Comparison of ENCODE assay signal across 21 mouse cellular contexts in genomic region chr2:14145311-14145710, GRCm38 (mm10). TPM values are rescaled to one million over a fixed set of nuclear protein-coding genes. Genes with fewer than 3 reads are reported as not detected.
DNase-seq lines count a peak whose midpoint lies in the region; ATAC-seq and TF ChIP-seq lines count a peak whose summit lies in the region.
"Had no signal": no experiment of that assay in that cellular context is flagged by ENCODE, and none has a peak within 500 bp of the region (broad histone marks: within the 10 kb centered on the region; RNA-seq: fewer than 3 reads in every experiment).

No protein-coding gene starts in this region.

- no peak for ATAC-seq in liver, postnatal 0 days
- ATAC-seq in heart, embryonic 16.5 days (replicated peaks; ENCODE audit: extremely low read depth, insufficient read depth, low FRiP score): no peak; the same call in 1 of the 2 replicates
- ATAC-seq: forebrain, embryonic 13.5 days; hindbrain, postnatal 0 days had no signal

- H3K27ac ChIP-seq in liver, adult 2 months (replicated peaks; ENCODE audit: insufficient read depth, low read depth, low read length): no peak overlapping the region
- H3K27ac ChIP-seq in liver, postnatal 0 days (ENCODE audit: low read depth): no peak overlapping the region
- peak overlapping the region; percentile 46 for H3K27ac ChIP-seq in heart, embryonic 16.5 days (ENCODE audit: low read length)
- no peak overlapping the region for H3K27ac ChIP-seq in hindbrain, embryonic 10.5 days
- H3K27ac ChIP-seq in layer of hippocampus, adult 2 months: no peak overlapping the region; the same call in 1 of the 2 replicates
- H3K27ac ChIP-seq: embryonic facial prominence, embryonic 15.5 days; forebrain, embryonic 13.5 days; hindbrain, postnatal 0 days; left cerebral cortex, adult 2 months; limb, embryonic 12.5 days; liver, embryonic 15.5 days; midbrain, embryonic 12.5 days had no signal

- TF ChIP-seq POLR2A in liver, adult 2 months (IDR thresholded peaks at IDR 0.05; ENCODE audit: extremely low read depth, insufficient read depth, low read length): no peak

- no peak overlapping the region for H3K4me2 ChIP-seq in liver, postnatal 0 days (ENCODE audit: low read depth, low read length)
- no peak overlapping the region for H3K4me2 ChIP-seq in heart, embryonic 16.5 days (ENCODE audit: low read depth, low read length)
- H3K4me2 ChIP-seq: embryonic facial prominence, embryonic 15.5 days; forebrain, embryonic 13.5 days; limb, embryonic 12.5 days; liver, embryonic 15.5 days; midbrain, embryonic 12.5 days had no signal

- no peak for TF ChIP-seq CTCF in liver, adult 2 months (IDR thresholded peaks at IDR 0.05; ENCODE audit: low read depth, low read length)
- no peak for TF ChIP-seq CTCF in liver, postnatal 0 days (IDR thresholded peaks at IDR 0.05; ENCODE audit: low read depth)
- no peak for TF ChIP-seq CTCF in layer of hippocampus, adult 2 months (conservative IDR thresholded peaks at IDR 0.05)

- peaks cover 34% of the 10 kb centered on the region for H3K36me3 ChIP-seq in liver, adult 2 months (ENCODE audit: control insufficient read depth, insufficient read depth, low read length)
- H3K36me3 ChIP-seq in liver, postnatal 0 days (replicated peaks; ENCODE audit: insufficient read depth, low read length): peaks cover 37% of the 10 kb centered on the region
- H3K36me3 ChIP-seq in heart, embryonic 16.5 days (ENCODE audit: control insufficient read depth, insufficient read depth): peaks cover 14% of the 10 kb centered on the region
- peaks cover 74% of the 10 kb centered on the region for H3K36me3 ChIP-seq in hindbrain, embryonic 10.5 days

- H3K9me3 ChIP-seq in liver, postnatal 0 days (ENCODE audit: low read length): no peaks in the 10 kb centered on the region
- H3K9me3 ChIP-seq in heart, embryonic 16.5 days (replicated peaks; ENCODE audit: control insufficient read depth, low read length): no peaks in the 10 kb centered on the region
- no peaks in the 10 kb centered on the region for H3K9me3 ChIP-seq in hindbrain, embryonic 10.5 days
- H3K9me3 ChIP-seq: embryonic facial prominence, embryonic 15.5 days; forebrain, embryonic 13.5 days; limb, embryonic 12.5 days; liver, embryonic 15.5 days; midbrain, embryonic 12.5 days had no signal

- TF ChIP-seq EP300 in liver, postnatal 0 days (IDR thresholded peaks at IDR 0.05; ENCODE audit: low read depth): no peak

- 61% methylated on average over 3 of the region's 3 CpGs for WGBS in liver, adult 2 months
- 70% methylated on average over 3 of the region's 3 CpGs for WGBS in liver, postnatal 0 days (ENCODE audit: insufficient replicate concordance)
- 32% methylated on average over 3 of the region's 3 CpGs for WGBS in heart, embryonic 16.5 days
- 85% methylated on average over 3 of the region's 3 CpGs for WGBS in hindbrain, embryonic 10.5 days

- no peaks in the 10 kb centered on the region for H3K4me1 ChIP-seq in liver, adult 2 months (ENCODE audit: control insufficient read depth, insufficient read depth, low read length)
- H3K4me1 ChIP-seq in liver, postnatal 0 days (ENCODE audit: insufficient read depth): no peaks in the 10 kb centered on the region
- H3K4me1 ChIP-seq in heart, embryonic 16.5 days (ENCODE audit: control insufficient read depth, insufficient read depth, low read length): peaks cover 10% of the 10 kb centered on the region
- no peaks in the 10 kb centered on the region for H3K4me1 ChIP-seq in hindbrain, embryonic 10.5 days (replicated peaks)
- H3K4me1 ChIP-seq: embryonic facial prominence, embryonic 15.5 days; forebrain, embryonic 13.5 days; limb, embryonic 12.5 days; liver, embryonic 15.5 days; midbrain, embryonic 12.5 days had no signal

- peak; percentile 17 for DNase-seq in liver, adult 2 months (ENCODE audit: extremely low read depth, low read depth, low spot score)
- DNase-seq in liver, postnatal 0 days: no peak
- peak; percentile 26 for DNase-seq in gastrocnemius, postnatal 10 days
- DNase-seq in thymus, postnatal 4 days: no peak
- DNase-seq in hindbrain, embryonic 10.5 days (ENCODE audit: low spot score): no peak
- DNase-seq in layer of hippocampus, adult 2 months (ENCODE audit: low spot score in 2 of 2): no peak
- DNase-seq: cerebellum, adult 9-11 months; kidney, adult 18-20 months; kidney, postnatal 14 days; lung, postnatal 4 days; right cerebral cortex, postnatal 25 days had no signal

- no peak overlapping the region for H3K4me3 ChIP-seq in liver, adult 2 months (ENCODE audit: insufficient read depth, low read depth, low read length)
- H3K4me3 ChIP-seq in liver, postnatal 0 days (ENCODE audit: low read depth, low read length): no peak overlapping the region
- no peak overlapping the region for H3K4me3 ChIP-seq in heart, embryonic 16.5 days (ENCODE audit: low read length)
- H3K4me3 ChIP-seq in hindbrain, embryonic 10.5 days: no peak overlapping the region
- no peak overlapping the region for H3K4me3 ChIP-seq in layer of hippocampus, adult 2 months
- H3K4me3 ChIP-seq: embryonic facial prominence, embryonic 15.5 days; forebrain, embryonic 13.5 days; heart, adult 2 months; left cerebral cortex, adult 2 months; limb, embryonic 12.5 days; liver, embryonic 15.5 days; midbrain, embryonic 12.5 days had no signal

- no peaks in the 10 kb centered on the region for H3K79me2 ChIP-seq in liver, adult 2 months (ENCODE audit: control insufficient read depth, insufficient read depth, low read length)

- H3K9ac ChIP-seq in liver, adult 2 months (ENCODE audit: low read depth, low read length): no peak overlapping the region
- no peak overlapping the region for H3K9ac ChIP-seq in liver, postnatal 0 days (replicated peaks)
- H3K9ac ChIP-seq in heart, embryonic 16.5 days (ENCODE audit: low read length): no peak overlapping the region
- H3K9ac ChIP-seq: embryonic facial prominence, embryonic 15.5 days; forebrain, embryonic 13.5 days; limb, embryonic 12.5 days; liver, embryonic 15.5 days; midbrain, embryonic 12.5 days had no signal

- no peaks in the 10 kb centered on the region for H3K27me3 ChIP-seq in liver, adult 2 months (ENCODE audit: control insufficient read depth, insufficient read depth, low read length)
- H3K27me3 ChIP-seq in liver, postnatal 0 days (ENCODE audit: insufficient read depth, low read length): no peaks in the 10 kb centered on the region
- H3K27me3 ChIP-seq in heart, embryonic 16.5 days (ENCODE audit: control insufficient read depth, insufficient read depth, low read length): no peaks in the 10 kb centered on the region
- H3K27me3 ChIP-seq in hindbrain, embryonic 10.5 days (ENCODE audit: insufficient read depth, poor library complexity, severe bottlenecking): no peaks in the 10 kb centered on the region
- H3K27me3 ChIP-seq: embryonic facial prominence, embryonic 15.5 days; forebrain, embryonic 13.5 days; limb, embryonic 12.5 days; liver, embryonic 15.5 days; midbrain, embryonic 12.5 days had no signal

RNA-seq across cellular contexts. Expression of gene Tmem236, which starts 29.0 kb away (rescaled TPM):
- total RNA-seq in liver, adult 2 months (2014; rRNA removed): not detected in 2 replicates
- not detected in 2 replicates for polyA plus RNA-seq in liver, adult 2 months (2012; rRNA removed)
- polyA plus RNA-seq in liver, postnatal 0 days (2015; fragmentation: Nextera tagmentation; extraction: Ambion mirVana): 0.02 TPM in 1 of 2 replicates, not detected in the other
- total RNA-seq in gastrocnemius, postnatal 10 days (2021): under 1 TPM; 0.31 to 0.59 TPM
- polyA plus RNA-seq in heart, embryonic 16.5 days (2015; fragmentation: Nextera tagmentation; extraction: Ambion mirVana): 0.04 and 0.20 TPM in 2 replicates
- not detected in 2 replicates for polyA plus RNA-seq in hindbrain, embryonic 10.5 days (2016; fragmentation: Nextera tagmentation; extraction: Ambion mirVana)
- total RNA-seq in layer of hippocampus, adult 2 months (2021): under 1 TPM; 0.10 to 0.18 TPM
- total RNA-seq: adrenal gland, adult 18-20 months had no signal
- polyA plus RNA-seq: heart, adult 2 months; limb, embryonic 12.5 days had no signal

Comparison
In these comparisons a context has a peak if more than half of its experiments do, and no peak if none do; other contexts are left out.
1. DNase-seq: peak in liver, adult 2 months (single experiment) and gastrocnemius, postnatal 10 days (single experiment); none in liver, postnatal 0 days (single experiment), thymus, postnatal 4 days (single experiment), hindbrain, embryonic 10.5 days (single experiment) and layer of hippocampus, adult 2 months (0 of 2).